Mouse (Mus musculus) bone marrow macrophage, adult 2 months (primary cell): Measurements from ENCODE around the gene Gse1. TPM values are rescaled to one million over a fixed set of nuclear protein-coding genes. Genes with fewer than 3 reads are reported as not detected.

Source experiments
- H3K27ac ChIP-seq: 2 replicates; pipeline ENCODE4 v1.5.1; 2012; ENCODE audit warnings: low read depth, low read length; ENCODE audit not compliant: insufficient read depth
- H3K4me1 ChIP-seq: 2 replicates; pipeline ENCODE4 v1.6.1; 2012; ENCODE audit warnings: low read length; ENCODE audit not compliant: control insufficient read depth, insufficient read depth
- H3K4me3 ChIP-seq: 2 replicates; pipeline ENCODE4 v1.5.1; 2012; ENCODE audit warnings: mild to moderate bottlenecking, low read length, moderate library complexity; ENCODE audit not compliant: insufficient read depth
- CTCF ChIP-seq: IDR thresholded peaks from 2 replicates; pipeline ENCODE4 v1.5.1; 2012; ENCODE audit warnings: low read depth, mild to moderate bottlenecking, low read length, moderate library complexity
- POLR2A ChIP-seq: IDR thresholded peaks from 2 replicates; pipeline ENCODE4 v1.6.1; 2012; ENCODE audit warnings: mild to moderate bottlenecking, low read depth, low read length, borderline replicate concordance
- polyA plus RNA-seq: library from polyadenylated mRNA; stranded (reverse); fragments of >200 nt; gene quantifications from 2 replicates; pipeline ENCODE4 v1.2.4, GENCODE M21; 2012; ENCODE audit not compliant: missing spikeins, insufficient read depth, insufficient read length

The Gse1 gene
- polyA plus RNA-seq, 1 experiment = 15.1 TPM

- Histone ChIP-seq H3K4me1 (peaks cover 39% of the 10 kb centered on the region), H3K27ac (peak overlapping the region; percentile 100), H3K4me3 (peak overlapping the region; percentile 36)
- TF ChIP-seq CTCF = no peak
- TF ChIP-seq POLR2A = no peak
Observed at GRCm38 (mm10) chr8:120619235-120620180, 391.3 kb downstream of the Gse1 start.

GRCm38 (mm10) chr8:120620441-120620840, 392.2 kb downstream of the Gse1 start:
- TF ChIP-seq CTCF (no peak), POLR2A (no peak)
- Histone ChIP-seq H3K4me1 (peaks cover 39% of the 10 kb centered on the region), H3K4me3 (no peak overlapping the region), H3K27ac (peak overlapping the region; percentile 100)

- no peak overlapping the region for H3K27ac ChIP-seq
- TF ChIP-seq POLR2A = no peak
- no peak for TF ChIP-seq CTCF
- peaks cover 31% of the 10 kb centered on the region for H3K4me1 ChIP-seq
- no peak overlapping the region for H3K4me3 ChIP-seq
Observed at GRCm38 (mm10) chr8:120622161-120622560, 393.9 kb downstream of the Gse1 start.

GRCm38 (mm10) chr8:120623608-120624007, 395.4 kb downstream of the Gse1 start:
- peaks cover 26% of the 10 kb centered on the region for H3K4me1 ChIP-seq
- TF ChIP-seq CTCF (no peak), POLR2A (no peak)
- H3K4me3 ChIP-seq = no peak overlapping the region
- no peak overlapping the region for H3K27ac ChIP-seq

- no peak overlapping the region for H3K4me3 ChIP-seq
- TF ChIP-seq POLR2A = no peak
- no peak for TF ChIP-seq CTCF
- no peak overlapping the region for H3K27ac ChIP-seq
- H3K4me1 ChIP-seq = peaks cover 5% of the 10 kb centered on the region
Observed at GRCm38 (mm10) chr8:120626461-120626860, 398.2 kb downstream of the Gse1 start.

- Histone ChIP-seq H3K27ac (no peak overlapping the region), H3K4me1 (no peaks in the 10 kb centered on the region), H3K4me3 (no peak overlapping the region)
- TF ChIP-seq CTCF = no peak
- TF ChIP-seq POLR2A = no peak
Observed at GRCm38 (mm10) chr8:120627298-120627697, 399.0 kb downstream of the Gse1 start.

- TF ChIP-seq POLR2A (no peak), CTCF (no peak)
- peaks cover 3% of the 10 kb centered on the region; the same call in 1 of the 2 replicates for H3K4me1 ChIP-seq
- no peak overlapping the region for H3K27ac ChIP-seq
- H3K4me3 ChIP-seq = no peak overlapping the region
Observed at GRCm38 (mm10) chr8:120630031-120630430, 401.8 kb downstream of the Gse1 start.

GRCm38 (mm10) chr8:120630848-120631247, 402.6 kb downstream of the Gse1 start:
- Histone ChIP-seq H3K27ac (no peak overlapping the region), H3K4me3 (no peak overlapping the region), H3K4me1 (peaks cover 3% of the 10 kb centered on the region; the same call in 1 of the 2 replicates)
- TF ChIP-seq CTCF = no peak
- TF ChIP-seq POLR2A = no peak

Other genes with a start within 250 kb of the Gse1 start
- not detected in 2 replicates for gene Crispld2, start 236.0 kb upstream of the Gse1 start, polyA plus RNA-seq
- 33.5 and 36.9 TPM in 2 replicates for gene Zdhhc7, start 127.0 kb upstream of the Gse1 start, polyA plus RNA-seq
- gene 6430548M08Rik, start 114.3 kb upstream of the Gse1 start, polyA plus RNA-seq = 40.4 and 43.2 TPM in 2 replicates
- not detected in 2 replicates for gene Fam92b, start 51.0 kb upstream of the Gse1 start, polyA plus RNA-seq